Mouse (Mus musculus) heart, adult 2 months (tissue): ENCODE data around the gene Hebp2. TPM values are rescaled to one million over a fixed set of nuclear protein-coding genes. Genes with fewer than 3 reads are reported as not detected.

Source experiments
- DNase-seq, 2 experiments: peaks; one replicate each; pipeline ENCODE4 v3.0.0; 2021
- H3K27ac ChIP-seq: fragments of 200-600 bp; 2 replicates; pipeline ENCODE4 v1.8.1; 2022
- H3K27me3 ChIP-seq: fragments of 200-500 bp; 2 replicates; pipeline ENCODE4 v1.6.1; 2012; ENCODE audit warnings: mild to moderate bottlenecking, low read length, inconsistent platforms, mixed read lengths; ENCODE audit not compliant: control insufficient read depth, insufficient read depth
- H3K36me3 ChIP-seq: fragments of 200-500 bp; 2 replicates; pipeline ENCODE4 v1.6.1; 2012; ENCODE audit warnings: low read length, inconsistent platforms; ENCODE audit not compliant: control insufficient read depth, insufficient read depth
- H3K4me1 ChIP-seq: fragments of 200-500 bp; 2 replicates; pipeline ENCODE4 v1.6.1; 2011; ENCODE audit warnings: low read length; ENCODE audit not compliant: control insufficient read depth, insufficient read depth
- H3K4me3 ChIP-seq: fragments of 200-600 bp; 2 replicates; pipeline ENCODE4 v1.8.1; 2022
- H3K79me2 ChIP-seq: fragments of 200-500 bp; replicated peaks from 2 replicates; pipeline ENCODE4 v1.6.1; 2012; ENCODE audit warnings: mild to moderate bottlenecking, inconsistent platforms, low read length, moderate library complexity, mixed read lengths; ENCODE audit not compliant: control insufficient read depth, insufficient read depth
- H3K9ac ChIP-seq: fragments of 200-500 bp; 2 replicates; pipeline ENCODE4 v1.6.1; 2012; ENCODE audit warnings: low read depth, mild to moderate bottlenecking, control low read depth, inconsistent platforms, low read length, mixed read lengths
- CTCF ChIP-seq: fragments of 200-600 bp; IDR thresholded peaks from 2 replicates; pipeline ENCODE4 v1.8.1; 2022; ENCODE audit warnings: antibody characterized with exemption, mild to moderate bottlenecking, moderate library complexity
- EP300 ChIP-seq: fragments of 200-500 bp; IDR thresholded peaks from 2 replicates; pipeline ENCODE4 v1.6.1; 2011; ENCODE audit warnings: low read depth, low read length, control low read depth; ENCODE audit not compliant: insufficient read depth
- POLR2A ChIP-seq: fragments of 200-500 bp; IDR thresholded peaks from 2 replicates; pipeline ENCODE4 v1.6.1; 2011; ENCODE audit warnings: mild to moderate bottlenecking, low read depth, low read length, control low read depth; ENCODE audit not compliant: insufficient read depth
- WGBS: fragments of 180-500 bp; shearing (Covaris S2); methylation state at CpG from one replicate; pipeline ENCODE4 v1.1.7; 2018; 5-methylcytosine and 5-hydroxymethylcytosine counted together
- intact Hi-C: fragments of 180-260 bp; cut with DNase I; formaldehyde crosslinking; loops from one replicate; pipeline ENCODE4 v1.15.1; 2025
- polyA plus RNA-seq: library from polyadenylated mRNA; depleted of rRNA; stranded (reverse); fragments of >200 nt; gene quantifications from 2 replicates; pipeline ENCODE4 v1.2.3, GENCODE M21; 2012
- total RNA-seq, 2 experiments: library from RNA; stranded (reverse); gene quantifications; 2 replicates each; pipeline ENCODE4 v1.2.3; 2021

Gene Hebp2
- total and polyA plus RNA-seq, 3 experiments = 0.49 to 0.75 (median 0.50) TPM

DNA sequence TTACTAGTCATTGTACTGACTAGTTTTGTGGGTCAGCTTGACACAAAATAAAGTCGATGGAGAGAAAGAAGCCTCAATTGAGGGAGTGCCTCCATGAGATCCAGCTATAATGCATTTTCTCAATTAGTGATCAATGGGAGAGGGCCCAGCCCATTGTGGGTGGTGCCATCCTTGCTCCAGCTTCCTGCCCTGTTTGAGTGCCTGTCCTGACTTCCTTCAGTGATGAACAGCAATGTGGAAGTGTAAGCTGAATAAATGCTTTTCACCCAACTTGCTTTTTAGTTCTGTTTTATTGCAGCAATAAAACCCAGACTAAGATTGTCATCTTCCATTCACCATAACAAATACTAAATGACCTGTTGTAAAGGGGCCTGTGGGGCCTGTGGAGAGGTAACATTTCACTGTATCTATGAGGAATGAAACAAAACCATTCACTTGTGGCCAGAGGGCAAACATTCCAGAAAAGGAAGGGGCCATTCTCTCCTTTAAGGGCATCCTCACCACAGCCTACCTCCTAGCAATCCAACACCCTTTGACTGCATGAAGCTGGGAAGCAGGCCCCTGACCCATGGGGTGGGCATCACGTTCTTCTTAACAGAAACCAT is 37.9 kb downstream of the Hebp2 start:
- intact Hi-C loops = no loop called here
- Histone ChIP-seq H3K4me1 (no peaks in the 10 kb centered on the region; the same call in none of the 2 replicates), H3K36me3 (peaks cover 4% of the 10 kb centered on the region), H3K4me3 (no peak overlapping the region), H3K9ac (no peak overlapping the region), H3K79me2 (no peaks in the 10 kb centered on the region), H3K27me3 (no peaks in the 10 kb centered on the region), H3K27ac (no peak overlapping the region; the same call in 1 of the 2 replicates)
- no peak for DNase-seq
- TF ChIP-seq POLR2A (no peak), CTCF (no peak), EP300 (no peak)
- 96% methylated on average over 2 of the region's 2 CpGs for WGBS

GRCm38 (mm10) chr10:18506501-18506946 is 39.4 kb downstream of the Hebp2 start:
- H3K4me3 ChIP-seq = no peak overlapping the region
- H3K9ac ChIP-seq = no peak overlapping the region
- intact Hi-C loops = no loop called here
- no peaks in the 10 kb centered on the region for H3K27me3 ChIP-seq
- H3K27ac ChIP-seq = no peak overlapping the region
- TF ChIP-seq CTCF = no peak
- no peak for TF ChIP-seq EP300
- TF ChIP-seq POLR2A = no peak
- H3K36me3 ChIP-seq = peaks cover 4% of the 10 kb centered on the region
- no peaks in the 10 kb centered on the region; the same call in none of the 2 replicates for H3K4me1 ChIP-seq
- peaks cover 2% of the 10 kb centered on the region; the same call in 1 of the 2 replicates for H3K79me2 ChIP-seq
- whole genome bisulfite sequencing = 58% methylated on average over 6 of the region's 6 CpGs
- DNase-seq = no peak

DNA sequence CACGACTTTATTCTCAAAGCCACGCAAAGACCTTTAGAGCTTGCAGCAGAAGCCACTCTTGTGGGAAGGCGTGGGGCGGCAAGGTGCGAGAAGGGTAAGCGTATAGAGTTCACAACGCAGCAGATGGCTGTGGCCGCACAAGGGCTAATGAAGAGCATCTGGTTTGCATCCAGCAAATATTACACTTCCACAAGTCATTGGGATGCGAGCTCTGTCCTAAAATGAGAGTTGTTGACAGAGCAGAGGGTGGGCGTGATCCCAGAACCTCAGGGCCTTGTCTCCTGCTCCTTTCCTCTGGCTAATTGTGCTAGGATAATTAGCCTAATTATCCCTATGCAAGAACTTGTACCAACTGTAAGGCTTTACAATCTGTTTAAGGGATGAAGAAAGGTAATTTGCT is 40.2 kb downstream of the Hebp2 start:
- H3K9ac ChIP-seq = no peak overlapping the region
- intact Hi-C loops = no loop called here
- H3K27me3 ChIP-seq = no peaks in the 10 kb centered on the region
- H3K27ac ChIP-seq = no peak overlapping the region
- 90% methylated on average over 10 of the region's 10 CpGs for WGBS
- DNase-seq = no peak
- no peaks in the 10 kb centered on the region; the same call in 1 of the 2 replicates for H3K36me3 ChIP-seq
- no peaks in the 10 kb centered on the region; the same call in none of the 2 replicates for H3K4me1 ChIP-seq
- H3K79me2 ChIP-seq = peaks cover 2% of the 10 kb centered on the region; the same call in 1 of the 2 replicates
- H3K4me3 ChIP-seq = no peak overlapping the region
- TF ChIP-seq POLR2A (no peak), CTCF (no peak), EP300 (no peak)

GRCm38 (mm10) chr10:18501997-18502396 is 43.9 kb downstream of the Hebp2 start:
- Histone ChIP-seq H3K9ac (no peak overlapping the region), H3K36me3 (no peaks in the 10 kb centered on the region; the same call in 1 of the 2 replicates), H3K27me3 (no peaks in the 10 kb centered on the region), H3K4me1 (no peaks in the 10 kb centered on the region), H3K27ac (no peak overlapping the region), H3K4me3 (no peak overlapping the region), H3K79me2 (peaks cover 2% of the 10 kb centered on the region)
- DNase-seq = no peak
- intact Hi-C loops = no loop called here
- no peak for TF ChIP-seq EP300
- TF ChIP-seq CTCF = no peak
- TF ChIP-seq POLR2A = no peak
- 88% methylated on average over 3 of the region's 3 CpGs for WGBS

DNA sequence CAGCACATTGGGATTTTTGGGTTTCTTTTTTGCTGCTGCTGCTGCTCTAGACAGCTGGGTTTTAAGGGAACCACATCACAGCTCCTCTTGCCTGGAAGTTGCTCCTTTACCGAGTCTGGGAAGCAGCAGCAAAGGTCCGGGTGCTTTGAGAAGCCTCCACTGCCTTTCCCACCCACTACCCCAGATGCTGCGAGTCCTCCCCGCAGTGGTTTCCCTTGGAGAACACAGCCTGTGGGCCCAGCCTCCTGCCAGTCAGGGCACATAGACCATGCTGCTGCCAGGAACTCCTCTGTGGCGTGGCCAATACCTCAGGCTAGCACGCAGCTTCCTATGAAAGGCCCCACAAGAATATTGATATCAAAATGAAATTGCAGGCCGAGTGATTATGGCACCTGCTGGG is 48.8 kb downstream of the Hebp2 start:
- no peaks in the 10 kb centered on the region; the same call in 1 of the 2 replicates for H3K36me3 ChIP-seq
- intact Hi-C loops = loop anchor here (5.0 kb wide), 1 partner anchor 40 kb away; no protein-coding TSS in a partner anchor
- H3K79me2 ChIP-seq = no peaks in the 10 kb centered on the region; the same call in 1 of the 2 replicates
- WGBS = 72% methylated on average over 7 of the region's 7 CpGs
- no peak overlapping the region for H3K9ac ChIP-seq
- H3K27ac ChIP-seq = no peak overlapping the region
- H3K4me3 ChIP-seq = no peak overlapping the region
- no peaks in the 10 kb centered on the region for H3K27me3 ChIP-seq
- no peak for DNase-seq
- TF ChIP-seq CTCF (no peak), POLR2A (no peak), EP300 (no peak)
- H3K4me1 ChIP-seq = no peaks in the 10 kb centered on the region; the same call in 1 of the 2 replicates

DNA sequence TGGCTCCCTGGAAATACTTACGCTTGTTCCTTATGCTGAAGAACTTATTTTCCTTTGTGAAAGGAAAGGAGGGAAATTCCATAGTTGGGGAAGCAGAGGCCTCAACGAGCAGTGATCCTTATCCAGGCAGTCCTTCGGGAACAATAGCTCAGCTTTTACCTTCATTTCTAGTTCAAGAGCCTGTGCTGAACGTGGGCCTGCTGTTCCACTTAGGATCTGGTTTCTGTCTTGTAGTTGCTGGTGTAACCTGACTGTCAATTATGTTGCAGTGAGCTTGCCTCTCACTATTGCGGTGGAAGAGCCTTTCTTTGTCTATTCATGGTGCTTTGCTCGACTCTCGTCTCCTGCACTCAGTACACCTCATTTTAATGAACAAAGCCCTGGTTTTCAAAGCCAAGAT is 51.6 kb downstream of the Hebp2 start:
- no peak for DNase-seq
- no peaks in the 10 kb centered on the region; the same call in 1 of the 2 replicates for H3K36me3 ChIP-seq
- no peak for TF ChIP-seq EP300
- TF ChIP-seq POLR2A = no peak
- TF ChIP-seq CTCF = no peak
- peaks cover 1% of the 10 kb centered on the region; the same call in 1 of the 2 replicates for H3K4me1 ChIP-seq
- H3K79me2 ChIP-seq = no peaks in the 10 kb centered on the region; the same call in 1 of the 2 replicates
- 47% methylated on average over 7 of the region's 7 CpGs for WGBS
- intact Hi-C loops = no loop called here
- no peak overlapping the region for H3K9ac ChIP-seq
- no peak overlapping the region for H3K4me3 ChIP-seq
- no peak overlapping the region for H3K27ac ChIP-seq
- H3K27me3 ChIP-seq = no peaks in the 10 kb centered on the region
